Mouse (Mus musculus) bone marrow macrophage, adult 2 months (primary cell): ENCODE measurements around the gene Selp.

ENCODE experiments used
- CTCF ChIP-seq: IDR thresholded peaks from 2 replicates; pipeline ENCODE4 v1.5.1; 2012; ENCODE audit warnings: low read depth, mild to moderate bottlenecking, low read length, moderate library complexity
- POLR2A ChIP-seq: IDR thresholded peaks from 2 replicates; pipeline ENCODE4 v1.6.1; 2012; ENCODE audit warnings: mild to moderate bottlenecking, low read depth, low read length, borderline replicate concordance

GRCm38 (mm10) chr1:164173145-164173544 is 58.1 kb downstream of the Selp start:
- no peak for TF ChIP-seq CTCF
- TF ChIP-seq POLR2A, result no peak
